Mouse (Mus musculus): ENCODE data around the gene Adgra3. TPM values are rescaled to one million over a fixed set of nuclear protein-coding genes. Genes with fewer than 3 reads are reported as not detected.

Adgra3 gene
- polyA plus RNA-seq, 1 experiment from 2014 or later: 36.7 TPM

GRCm38 (mm10) chr5:49924712-49925111 lies 134.1 kb downstream of the Adgra3 start:
- no peak for DNase-seq (ENCODE audit: low spot score)
- H3K4me2 ChIP-seq (ENCODE audit: low read length): no peak overlapping the region
- no peak overlapping the region for H3K4me3 ChIP-seq (replicated peaks; ENCODE audit: low read depth, low read length)
- H3K9me3 ChIP-seq (replicated peaks; ENCODE audit: low read length): no peaks in the 10 kb centered on the region
- no peak overlapping the region for H3K27ac ChIP-seq
- TF ChIP-seq CTCF (IDR thresholded peaks at IDR 0.05; ENCODE audit: low read depth): 0 out of 2 replicates have a peak, but pooled peaks have one; percentile 7
- H3K36me3 ChIP-seq (ENCODE audit: insufficient read depth, low read length): no peaks in the 10 kb centered on the region
- H3K27me3 ChIP-seq (ENCODE audit: insufficient read depth, low read length): no peaks in the 10 kb centered on the region
- ATAC-seq (replicated peaks; ENCODE audit: low FRiP score, low read depth): no peak
- H3K9ac ChIP-seq (ENCODE audit: low read depth, low read length): no peak overlapping the region
- H3K4me1 ChIP-seq (replicated peaks; ENCODE audit: insufficient read depth, low read length): no peaks in the 10 kb centered on the region

GRCm38 (mm10) chr5:49915695-49916106 lies 143.1 kb downstream of the Adgra3 start:
- H3K36me3 ChIP-seq (ENCODE audit: insufficient read depth, low read length): no peaks in the 10 kb centered on the region
- H3K27me3 ChIP-seq (ENCODE audit: insufficient read depth, low read length): no peaks in the 10 kb centered on the region
- no peak overlapping the region for H3K4me2 ChIP-seq (ENCODE audit: low read length)
- H3K9me3 ChIP-seq (replicated peaks; ENCODE audit: low read length): no peaks in the 10 kb centered on the region
- DNase-seq (ENCODE audit: low spot score) (peak; percentile 7), ATAC-seq (replicated peaks; ENCODE audit: low FRiP score, low read depth) (no peak)
- no peak overlapping the region for H3K9ac ChIP-seq (ENCODE audit: low read depth, low read length)
- 53% methylated on average over 2 of the region's 2 CpGs for WGBS
- H3K4me3 ChIP-seq (replicated peaks; ENCODE audit: low read depth, low read length): no peak overlapping the region
- no peak overlapping the region for H3K27ac ChIP-seq
- no peak for TF ChIP-seq CTCF (IDR thresholded peaks at IDR 0.05; ENCODE audit: low read depth)
- H3K4me1 ChIP-seq (replicated peaks; ENCODE audit: insufficient read depth, low read length): no peaks in the 10 kb centered on the region

Data from kidney, postnatal 0 days (tissue).